Mouse (Mus musculus): ENCODE measurements around the gene 9430015G10Rik. TPM values are rescaled to one million over a fixed set of nuclear protein-coding genes. Genes with fewer than 3 reads are reported as not detected.
"Not testable (repeated sequence)": the region's sequence is repeated elsewhere in the genome, so short reads cannot be mapped to it uniquely, and the experiment has no call there.

9430015G10Rik gene
- polyA plus RNA-seq, 1 experiment from 2014 or later = 11.8 TPM

DNA sequence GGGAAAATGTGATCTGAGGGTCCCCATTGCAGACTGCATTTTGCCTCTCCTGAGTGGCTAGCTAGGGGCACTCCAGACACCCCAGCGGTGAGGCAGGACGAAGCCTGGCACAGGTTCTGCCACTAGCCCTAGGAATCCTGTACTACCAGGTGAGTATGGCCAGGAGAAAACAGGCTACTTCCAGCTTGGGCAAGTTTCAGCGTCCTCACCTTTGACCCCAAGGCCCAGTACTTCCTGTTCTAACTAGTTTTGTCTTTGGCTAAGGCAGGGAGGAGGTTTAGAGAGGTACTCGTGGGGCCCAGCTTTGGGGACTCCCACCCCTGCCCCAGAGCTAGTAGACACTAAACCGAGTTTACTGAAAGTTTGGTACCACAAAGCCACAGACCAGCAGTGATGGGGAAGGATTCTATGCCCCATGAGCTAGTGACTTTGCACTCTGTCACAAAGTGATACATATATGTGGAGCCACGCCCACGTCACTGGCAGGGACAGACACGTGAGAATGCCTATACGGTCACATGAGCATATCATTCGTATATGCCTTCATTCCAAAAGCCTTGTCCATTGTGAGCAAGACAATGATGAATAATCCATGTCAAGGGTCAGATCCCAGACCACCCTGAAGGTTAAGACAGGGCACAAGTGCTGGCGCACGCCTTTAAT is 24.3 kb downstream of the 9430015G10Rik start:
- no peak overlapping the region for H3K4me2 ChIP-seq
- ATAC-seq (ENCODE audit: low read depth) (no peak), DNase-seq (no peak)
- WGBS (ENCODE audit: insufficient replicate concordance) = 64% methylated on average over 12 of the region's 12 CpGs
- peaks cover 13% of the 10 kb centered on the region for H3K9me3 ChIP-seq (replicated peaks)
- H3K27ac ChIP-seq = no peak overlapping the region
- peaks cover 6% of the 10 kb centered on the region for H3K4me1 ChIP-seq (replicated peaks)
- H3K9ac ChIP-seq = no peak overlapping the region
- no peak overlapping the region for H3K4me3 ChIP-seq (replicated peaks)
- no peaks in the 10 kb centered on the region for H3K27me3 ChIP-seq
- no peaks in the 10 kb centered on the region for H3K36me3 ChIP-seq

DNA sequence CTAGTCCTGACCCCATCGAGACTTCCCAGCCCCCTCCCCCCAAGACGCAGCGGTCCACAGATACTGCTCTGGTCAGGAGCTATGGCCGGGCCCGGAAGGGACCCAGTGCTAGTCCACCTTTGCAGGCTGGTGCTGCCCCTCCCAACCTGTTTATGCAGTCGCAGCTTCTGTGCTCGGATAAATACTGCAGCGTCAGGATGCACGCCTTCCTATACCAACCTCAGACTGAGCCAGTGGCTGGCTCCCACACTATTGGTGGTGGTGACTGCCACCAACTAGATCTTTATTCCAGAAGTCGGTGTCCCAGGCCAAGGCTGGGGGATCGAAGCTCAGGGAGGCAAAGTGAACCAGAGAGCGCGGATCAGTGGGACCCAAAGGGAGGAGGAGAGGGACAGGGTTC is 25.3 kb downstream of the 9430015G10Rik start:
- H3K4me1 ChIP-seq (replicated peaks) = peaks cover 6% of the 10 kb centered on the region
- H3K36me3 ChIP-seq = no peaks in the 10 kb centered on the region
- H3K4me3 ChIP-seq (replicated peaks) = no peak overlapping the region
- no peak overlapping the region for H3K9ac ChIP-seq
- H3K27ac ChIP-seq = no peak overlapping the region
- no peak overlapping the region for H3K4me2 ChIP-seq
- ATAC-seq (ENCODE audit: low read depth) (no peak), DNase-seq (no peak)
- H3K27me3 ChIP-seq = no peaks in the 10 kb centered on the region
- 85% methylated on average over 13 of the region's 13 CpGs for WGBS (ENCODE audit: insufficient replicate concordance)
- peaks cover 13% of the 10 kb centered on the region for H3K9me3 ChIP-seq (replicated peaks)

GRCm38 (mm10) chr4:156135801-156136200 is 26.0 kb downstream of the 9430015G10Rik start:
- WGBS (ENCODE audit: insufficient replicate concordance) = 82% methylated on average over 14 of the region's 14 CpGs

DNA sequence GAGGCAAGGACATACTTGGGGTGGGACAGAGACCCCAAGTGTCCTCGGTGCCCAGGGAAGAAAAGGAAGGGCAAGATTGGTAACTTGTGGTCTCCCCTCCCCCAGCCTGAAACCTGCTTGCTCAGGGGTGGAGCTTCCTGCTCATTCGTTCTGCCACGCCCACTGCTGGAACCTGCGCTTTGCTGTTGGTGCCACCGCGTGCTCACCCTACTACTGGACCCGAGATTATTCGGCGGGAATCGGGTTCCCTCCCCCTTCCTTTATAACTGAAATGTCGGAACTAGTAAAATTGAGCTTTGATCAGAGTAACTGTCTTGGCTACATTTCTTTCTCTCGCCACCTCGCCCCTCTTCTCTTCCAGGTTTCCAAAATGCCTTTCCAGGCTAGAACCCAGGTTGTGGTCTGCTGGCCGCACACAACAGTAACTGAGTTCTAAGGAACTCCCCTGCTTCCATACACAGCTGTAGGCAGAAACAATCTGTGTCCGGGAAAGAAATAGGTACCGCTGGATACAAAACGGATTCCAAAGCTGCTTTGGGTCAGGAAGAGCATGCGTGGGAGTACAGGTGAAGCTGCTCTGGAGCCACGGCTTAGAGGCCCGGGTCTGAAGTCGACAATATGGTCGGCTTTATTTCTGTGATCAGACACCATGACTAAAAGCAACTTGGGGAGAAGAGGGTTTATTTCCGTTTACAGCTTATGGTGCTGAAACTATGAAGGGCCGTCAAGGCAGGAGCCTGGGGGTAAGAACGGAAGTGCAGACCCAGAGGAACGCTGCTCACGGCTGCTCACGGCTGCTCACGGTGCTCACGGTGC is 26.7 kb downstream of the 9430015G10Rik start:
- 85% methylated on average over 30 of the region's 30 CpGs for WGBS (ENCODE audit: insufficient replicate concordance)
- Histone ChIP-seq H3K27me3 (no peaks in the 10 kb centered on the region), H3K4me1 (replicated peaks) (peaks cover 6% of the 10 kb centered on the region), H3K4me2 (no peak overlapping the region), H3K4me3 (replicated peaks) (no peak overlapping the region), H3K9ac (no peak overlapping the region), H3K9me3 (replicated peaks) (peaks cover 13% of the 10 kb centered on the region), H3K27ac (no peak overlapping the region), H3K36me3 (no peaks in the 10 kb centered on the region)
- ATAC-seq (ENCODE audit: low read depth) = no peak
- no peak for DNase-seq

More at GRCm38 (mm10) chr4:156135801-156136200, 26.0 kb downstream of the 9430015G10Rik start:
- no peak overlapping the region for H3K4me2 ChIP-seq
- H3K4me1 ChIP-seq (replicated peaks) = peaks cover 6% of the 10 kb centered on the region
- DNase-seq = no peak
- H3K4me3 ChIP-seq (replicated peaks) = no peak overlapping the region
- no peaks in the 10 kb centered on the region for H3K36me3 ChIP-seq
- peaks cover 13% of the 10 kb centered on the region for H3K9me3 ChIP-seq (replicated peaks)
- no peak for ATAC-seq (ENCODE audit: low read depth)
- H3K27me3 ChIP-seq = no peaks in the 10 kb centered on the region
- H3K27ac ChIP-seq = no peak overlapping the region
- no peak overlapping the region for H3K9ac ChIP-seq

GRCm38 (mm10) chr4:156150887-156151286 is 41.1 kb downstream of the 9430015G10Rik start:
- H3K9ac ChIP-seq; H3K27ac ChIP-seq; H3K36me3 ChIP-seq; H3K4me2 ChIP-seq; ATAC-seq (ENCODE audit: low read depth); H3K4me1 ChIP-seq (replicated peaks); H3K27me3 ChIP-seq; H3K9me3 ChIP-seq (replicated peaks); H3K4me3 ChIP-seq (replicated peaks); DNase-seq: not testable (repeated sequence)
- WGBS (ENCODE audit: insufficient replicate concordance) = 64% methylated on average over 10 of the region's 10 CpGs

GRCm38 (mm10) chr4:156154771-156155170 is 45.0 kb downstream of the 9430015G10Rik start:
- no peak for ATAC-seq (ENCODE audit: low read depth)
- WGBS (ENCODE audit: insufficient replicate concordance) = 85% methylated on average over 3 of the region's 3 CpGs

DNA sequence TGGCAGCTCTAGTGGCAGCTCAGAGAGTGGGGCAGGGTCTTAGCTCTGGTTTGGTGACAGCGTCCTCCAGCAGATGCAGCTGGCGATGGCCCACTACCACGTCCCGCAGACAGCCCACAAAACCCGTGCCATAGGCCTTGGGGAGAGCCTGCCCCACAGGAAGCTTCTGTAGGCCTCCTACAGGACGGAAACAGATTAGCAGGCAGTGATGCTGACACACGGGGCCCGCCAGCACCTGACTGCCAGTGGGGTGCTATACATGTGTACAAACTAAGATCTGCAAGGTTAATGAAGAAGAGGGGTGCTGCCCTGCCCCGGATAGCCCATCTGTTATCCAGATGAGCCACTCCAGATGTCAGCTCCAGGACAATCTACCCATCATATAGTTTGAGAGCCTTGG is 56.7 kb downstream of the 9430015G10Rik start:
- DNase-seq = no peak
- H3K4me3 ChIP-seq (replicated peaks) = no peak overlapping the region
- no peak overlapping the region for H3K27ac ChIP-seq
- no peak overlapping the region for H3K9ac ChIP-seq
- H3K4me2 ChIP-seq = no peak overlapping the region
- H3K4me1 ChIP-seq (replicated peaks) = no peaks in the 10 kb centered on the region
- ATAC-seq (ENCODE audit: low read depth) = peak; percentile 18; the same call in 1 of the 2 replicates
- H3K36me3 ChIP-seq = peaks cover 68% of the 10 kb centered on the region
- H3K27me3 ChIP-seq = no peaks in the 10 kb centered on the region
- WGBS (ENCODE audit: insufficient replicate concordance) = 68% methylated on average over 9 of the region's 9 CpGs
- H3K9me3 ChIP-seq (replicated peaks) = peaks cover 3% of the 10 kb centered on the region

More at GRCm38 (mm10) chr4:156154771-156155170, 45.0 kb downstream of the 9430015G10Rik start:
- Histone ChIP-seq H3K27me3 (no peaks in the 10 kb centered on the region), H3K4me3 (replicated peaks) (no peak overlapping the region), H3K27ac (no peak overlapping the region), H3K36me3 (no peaks in the 10 kb centered on the region), H3K9me3 (replicated peaks) (peaks cover 12% of the 10 kb centered on the region; the same call in 1 of the 2 replicates), H3K4me1 (replicated peaks) (no peaks in the 10 kb centered on the region), H3K9ac (no peak overlapping the region), H3K4me2 (no peak overlapping the region)
- DNase-seq = no peak

GRCm38 (mm10) chr4:156168611-156169010 is 58.8 kb downstream of the 9430015G10Rik start:
- no peaks in the 10 kb centered on the region for H3K4me1 ChIP-seq (replicated peaks)
- H3K9me3 ChIP-seq (replicated peaks) = no peaks in the 10 kb centered on the region
- no peak for DNase-seq
- H3K36me3 ChIP-seq = peaks cover 74% of the 10 kb centered on the region
- ATAC-seq (ENCODE audit: low read depth) = no peak
- H3K4me2 ChIP-seq = no peak overlapping the region
- WGBS (ENCODE audit: insufficient replicate concordance) = 82% methylated on average over 8 of the region's 8 CpGs
- H3K4me3 ChIP-seq (replicated peaks) = no peak overlapping the region
- H3K27ac ChIP-seq = no peak overlapping the region
- no peaks in the 10 kb centered on the region for H3K27me3 ChIP-seq
- H3K9ac ChIP-seq = no peak overlapping the region

DNA sequence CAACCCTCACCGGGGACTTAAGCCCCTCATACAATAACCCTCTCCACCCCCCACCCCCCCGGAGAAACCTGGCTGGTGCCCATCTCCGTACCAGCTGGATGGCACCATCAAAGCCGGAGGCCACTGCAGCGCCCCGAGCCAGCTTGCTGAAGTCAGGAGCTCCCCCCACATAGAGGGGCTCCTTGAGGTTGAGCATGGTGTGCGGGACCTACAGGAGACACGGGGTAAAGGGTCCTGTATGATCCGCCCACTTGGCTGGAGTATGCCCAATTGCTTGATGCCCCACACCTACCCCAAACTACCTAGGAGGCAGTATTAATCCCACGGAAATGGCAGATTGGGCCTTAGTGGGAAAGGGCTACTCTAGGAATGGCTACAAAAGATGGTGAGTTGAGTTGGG is 59.3 kb downstream of the 9430015G10Rik start:
- Histone ChIP-seq H3K36me3 (peaks cover 79% of the 10 kb centered on the region), H3K9ac (no peak overlapping the region)

DNA sequence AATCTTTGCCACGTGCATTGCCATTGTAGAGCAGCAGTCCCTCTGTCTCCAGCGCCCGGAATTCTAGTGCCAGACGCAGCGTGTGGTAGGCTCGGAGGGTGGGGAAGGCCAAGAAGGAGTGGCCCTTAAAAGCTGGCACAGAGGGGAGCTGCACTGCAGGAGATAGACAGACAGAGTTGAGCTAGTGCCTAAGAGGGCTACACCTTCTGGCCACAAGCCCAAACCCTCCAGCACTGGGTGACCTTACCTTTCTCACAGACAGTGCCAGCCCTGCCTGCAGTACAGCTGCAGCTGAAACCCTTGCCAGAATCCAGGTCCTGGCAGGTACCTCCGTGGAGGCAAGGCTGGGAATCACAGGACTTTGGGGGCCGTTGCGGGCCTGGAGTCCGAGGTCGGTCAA is 62.0 kb downstream of the 9430015G10Rik start:
- Histone ChIP-seq H3K27me3 (no peaks in the 10 kb centered on the region), H3K36me3 (peaks cover 86% of the 10 kb centered on the region), H3K4me2 (no peak overlapping the region), H3K9ac (no peak overlapping the region), H3K9me3 (replicated peaks) (no peaks in the 10 kb centered on the region), H3K4me1 (replicated peaks) (no peaks in the 10 kb centered on the region), H3K4me3 (replicated peaks) (no peak overlapping the region), H3K27ac (no peak overlapping the region)
- DNase-seq (no peak), ATAC-seq (ENCODE audit: low read depth) (no peak)
- WGBS (ENCODE audit: insufficient replicate concordance) = 84% methylated on average over 11 of the region's 11 CpGs

More for the DNA sequence above, 59.3 kb downstream of the 9430015G10Rik start:
- DNase-seq (no peak), ATAC-seq (ENCODE audit: low read depth) (no peak)
- Histone ChIP-seq H3K4me2 (no peak overlapping the region), H3K4me3 (replicated peaks) (no peak overlapping the region), H3K9me3 (replicated peaks) (no peaks in the 10 kb centered on the region), H3K27ac (no peak overlapping the region), H3K4me1 (replicated peaks) (no peaks in the 10 kb centered on the region), H3K27me3 (no peaks in the 10 kb centered on the region)
- 74% methylated on average over 10 of the region's 10 CpGs for WGBS (ENCODE audit: insufficient replicate concordance)
